ENCODE assay signal across 14 mouse cellular contexts in the genomic region with DNA sequence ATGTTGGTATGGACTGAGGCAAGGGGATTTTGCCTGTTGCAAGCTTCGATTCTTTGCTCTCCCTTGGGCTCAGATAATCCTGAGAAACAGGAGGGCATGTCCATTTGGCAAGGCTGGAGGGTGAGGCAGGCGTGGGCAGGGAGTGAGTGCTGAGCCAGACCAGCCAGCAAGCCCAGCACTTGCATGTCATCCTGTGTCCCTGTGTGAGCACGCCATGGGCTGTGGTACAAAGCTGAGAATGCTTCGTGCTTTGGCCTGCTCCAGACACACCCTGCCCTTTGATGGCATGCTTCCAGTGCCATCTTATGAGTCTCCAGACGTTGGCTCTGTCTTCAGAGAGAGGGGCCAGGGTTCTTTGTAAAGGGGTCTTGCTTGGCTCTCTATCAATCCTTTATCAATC.
"Had no signal": no experiment of that assay in that cellular context is flagged by ENCODE, and none has a peak within 500 bp of the region (broad histone marks: within the 10 kb centered on the region; RNA-seq: fewer than 3 reads in every experiment).

No protein-coding gene starts in this region.

- H3K9me3 ChIP-seq: midbrain, embryonic 10.5 days; midbrain, embryonic 13.5 days; midbrain, embryonic 15.5 days; neural tube, embryonic 12.5 days had no signal

- ATAC-seq: midbrain, embryonic 13.5 days; midbrain, embryonic 15.5 days had no signal

- DNase-seq: lung, adult 18-20 months; lung, embryonic 14.5 days; lung, postnatal 10 days; lung, postnatal 4 days; right cerebral cortex, postnatal 25 days; right cerebral cortex, postnatal 4 days; spleen, adult 18-20 months; thymus, adult 18-20 months; thymus, postnatal 14 days; thymus, postnatal 36 days had no signal

- H3K4me2 ChIP-seq: lung, embryonic 14.5 days; midbrain, embryonic 13.5 days; midbrain, embryonic 15.5 days; neural tube, embryonic 12.5 days had no signal

- H3K4me1 ChIP-seq: neural tube, embryonic 12.5 days had no signal

- H3K9ac ChIP-seq: lung, embryonic 14.5 days; midbrain, embryonic 13.5 days; midbrain, embryonic 15.5 days; neural tube, embryonic 12.5 days had no signal

- H3K4me3 ChIP-seq: midbrain, embryonic 10.5 days; midbrain, embryonic 13.5 days; midbrain, embryonic 15.5 days; neural tube, embryonic 12.5 days had no signal

- H3K27me3 ChIP-seq: midbrain, embryonic 13.5 days; midbrain, embryonic 15.5 days had no signal

- H3K36me3 ChIP-seq: midbrain, embryonic 10.5 days; midbrain, embryonic 13.5 days; midbrain, embryonic 15.5 days; neural tube, embryonic 12.5 days had no signal

- H3K27ac ChIP-seq: midbrain, embryonic 10.5 days; midbrain, embryonic 13.5 days; midbrain, embryonic 15.5 days; neural tube, embryonic 12.5 days had no signal
